Mouse (Mus musculus) bone marrow, adult 2 months (tissue): ENCODE measurements around the gene Pced1b. TPM values are rescaled to one million over a fixed set of nuclear protein-coding genes. Genes with fewer than 3 reads are reported as not detected.

ENCODE experiments used
- H3K27ac ChIP-seq: fragments of 200-500 bp; 2 replicates; pipeline ENCODE4 v1.5.1; 2012; ENCODE audit warnings: low read depth, mild to moderate bottlenecking, control low read depth, inconsistent platforms, low read length; ENCODE audit not compliant: control insufficient read depth, poor library complexity, insufficient read depth
- H3K4me1 ChIP-seq: fragments of 200-500 bp; 2 replicates; pipeline ENCODE4 v1.6.1; 2011; ENCODE audit warnings: low read length; ENCODE audit not compliant: control insufficient read depth, insufficient read depth
- H3K4me3 ChIP-seq: fragments of 200-500 bp; replicated peaks from 2 replicates; pipeline ENCODE3; 2011; ENCODE audit warnings: mild to moderate bottlenecking, low read depth, low read length, control low read depth; ENCODE audit not compliant: control insufficient read depth
- CTCF ChIP-seq: fragments of 200-500 bp; IDR thresholded peaks from 2 replicates; pipeline ENCODE4 v1.5.1; 2011; ENCODE audit warnings: low read length, control low read depth; ENCODE audit not compliant: control insufficient read depth, insufficient read depth
- POLR2A ChIP-seq: fragments of 200-500 bp; IDR thresholded peaks from 2 replicates; pipeline ENCODE4 v1.6.1; 2011; ENCODE audit warnings: low read depth, mild to moderate bottlenecking, control low read depth, low read length, borderline replicate concordance; ENCODE audit not compliant: control insufficient read depth
- WGBS: fragments of 180-500 bp; shearing (Covaris S2); methylation state at CpG from one replicate; pipeline ENCODE4 v1.1.7; 2018; 5-methylcytosine and 5-hydroxymethylcytosine counted together
- polyA plus RNA-seq: library from polyadenylated mRNA; stranded (reverse); fragments of >200 nt; gene quantifications from 2 replicates; pipeline ENCODE4 v1.2.4, GENCODE M21; 2011; ENCODE audit warnings: low replicate concordance; ENCODE audit not compliant: missing spikeins, insufficient read depth, insufficient read length

Pced1b gene
- polyA plus RNA-seq, 1 experiment = 19.7 TPM

GRCm38 (mm10) chr15:97309533-97309932 lies 62.6 kb downstream of the Pced1b start:
- WGBS = 92% methylated on average over 2 of the region's 2 CpGs
- Histone ChIP-seq H3K27ac (no peak overlapping the region), H3K4me1 (peaks cover 2% of the 10 kb centered on the region; the same call in 1 of the 2 replicates), H3K4me3 (no peak overlapping the region)
- TF ChIP-seq POLR2A = no peak
- TF ChIP-seq CTCF = no peak

GRCm38 (mm10) chr15:97310251-97310650 lies 63.3 kb downstream of the Pced1b start:
- 86% methylated on average over 9 of the region's 9 CpGs for WGBS

GRCm38 (mm10) chr15:97311211-97311610 lies 64.3 kb downstream of the Pced1b start:
- WGBS = 24% methylated on average over 7 of the region's 7 CpGs
- Histone ChIP-seq H3K4me1 (peaks cover 2% of the 10 kb centered on the region; the same call in 1 of the 2 replicates), H3K27ac (no peak overlapping the region), H3K4me3 (no peak overlapping the region)
- TF ChIP-seq POLR2A (no peak), CTCF (no peak)

More at GRCm38 (mm10) chr15:97310251-97310650, 63.3 kb downstream of the Pced1b start:
- no peak for TF ChIP-seq CTCF
- TF ChIP-seq POLR2A = no peak
- no peak overlapping the region for H3K27ac ChIP-seq
- H3K4me1 ChIP-seq = peaks cover 2% of the 10 kb centered on the region; the same call in 1 of the 2 replicates
- H3K4me3 ChIP-seq = no peak overlapping the region

- Histone ChIP-seq H3K4me3 (no peak overlapping the region), H3K4me1 (peaks cover 2% of the 10 kb centered on the region; the same call in 1 of the 2 replicates), H3K27ac (no peak overlapping the region)
- TF ChIP-seq POLR2A (no peak), CTCF (no peak)
- WGBS = 11% methylated on average over 8 of the region's 8 CpGs
Measured at GRCm38 (mm10) chr15:97311937-97312336, 65.0 kb downstream of the Pced1b start.

GRCm38 (mm10) chr15:97314720-97315421 lies 68.0 kb downstream of the Pced1b start:
- H3K4me1 ChIP-seq = peaks cover 2% of the 10 kb centered on the region; the same call in 1 of the 2 replicates
- TF ChIP-seq CTCF (no peak), POLR2A (no peak)
- WGBS = 78% methylated on average over 14 of the region's 14 CpGs
- H3K4me3 ChIP-seq = no peak overlapping the region
- no peak overlapping the region for H3K27ac ChIP-seq

GRCm38 (mm10) chr15:97315422-97315757 lies 68.5 kb downstream of the Pced1b start:
- Histone ChIP-seq H3K4me1 (peaks cover 2% of the 10 kb centered on the region; the same call in 1 of the 2 replicates), H3K4me3 (no peak overlapping the region), H3K27ac (no peak overlapping the region)
- TF ChIP-seq POLR2A = no peak
- no peak for TF ChIP-seq CTCF
- WGBS = 72% methylated on average over 9 of the region's 9 CpGs

GRCm38 (mm10) chr15:97318365-97319001 lies 71.6 kb downstream of the Pced1b start:
- Histone ChIP-seq H3K27ac (no peak overlapping the region), H3K4me1 (no peaks in the 10 kb centered on the region), H3K4me3 (no peak overlapping the region)
- no peak for TF ChIP-seq CTCF
- no peak for TF ChIP-seq POLR2A
- WGBS = 91% methylated on average over 21 of the region's 21 CpGs

GRCm38 (mm10) chr15:97322821-97323220 lies 75.9 kb downstream of the Pced1b start:
- WGBS = 86% methylated on average over 5 of the region's 5 CpGs
- H3K4me3 ChIP-seq = no peak overlapping the region
- H3K27ac ChIP-seq = no peak overlapping the region
- TF ChIP-seq POLR2A = no peak
- TF ChIP-seq CTCF = no peak
- H3K4me1 ChIP-seq = no peaks in the 10 kb centered on the region

- 86% methylated on average over 24 of the region's 24 CpGs for WGBS
- Histone ChIP-seq H3K27ac (no peak overlapping the region), H3K4me3 (no peak overlapping the region), H3K4me1 (no peaks in the 10 kb centered on the region)
- TF ChIP-seq CTCF (no peak), POLR2A (no peak)
Measured at GRCm38 (mm10) chr15:97323466-97323865, 76.6 kb downstream of the Pced1b start.
